8 mouse cellular contexts compared by ENCODE assay signal in the genomic region with DNA sequence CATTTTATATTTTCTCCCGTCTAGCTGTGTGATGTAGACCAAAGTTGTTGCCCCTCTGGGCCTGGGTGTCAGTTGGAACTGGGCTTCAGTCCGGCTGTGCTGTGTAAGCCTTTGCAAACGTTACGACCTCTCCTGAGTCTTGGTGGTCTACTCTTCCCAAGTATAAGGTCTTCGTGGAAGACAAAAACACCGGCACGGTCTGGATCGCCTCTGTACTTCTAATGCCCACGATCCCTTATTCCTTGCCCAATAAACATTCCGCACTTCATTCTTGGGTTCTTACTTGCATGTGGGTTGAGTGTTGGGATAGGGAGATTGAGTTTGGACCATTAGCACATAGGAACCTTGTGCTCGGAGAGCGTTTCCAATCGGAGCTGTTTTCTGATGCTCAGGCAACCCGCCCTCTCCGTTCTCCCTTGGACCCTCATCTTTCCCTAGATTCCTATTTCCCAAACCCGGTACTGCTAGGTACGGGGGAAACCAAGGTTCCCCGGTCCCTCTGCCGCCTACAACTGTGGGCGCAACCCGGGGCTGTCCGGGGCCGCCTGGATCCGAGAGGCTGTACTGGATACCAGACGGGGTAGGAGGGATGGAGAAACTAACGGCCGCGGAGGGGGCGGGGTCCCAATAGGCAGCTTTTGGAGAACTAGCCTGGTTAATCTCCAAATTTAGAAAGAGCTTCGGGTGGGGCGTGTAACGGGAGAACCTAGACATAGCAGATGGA. TPM values are rescaled to one million over a fixed set of nuclear protein-coding genes. Genes with fewer than 3 reads are reported as not detected.
DNase-seq lines count a peak whose midpoint lies in the region; ATAC-seq and TF ChIP-seq lines count a peak whose summit lies in the region.

No protein-coding gene starts in this region.

- TF ChIP-seq POLR2A in lung, adult 2 months (IDR thresholded peaks at IDR 0.05; ENCODE audit: borderline replicate concordance, extremely low read depth, low read depth, low read length): no peak

- no peaks in the 10 kb centered on the region for H3K9me3 ChIP-seq in lung, embryonic 15.5 days
- no peaks in the 10 kb centered on the region for H3K9me3 ChIP-seq in hindbrain, embryonic 12.5 days (replicated peaks)
- no peaks in the 10 kb centered on the region for H3K9me3 ChIP-seq in midbrain, embryonic 15.5 days

- peak; percentile 48 for DNase-seq in cerebellum, adult 8-10 months
- no peak for DNase-seq in cerebellum, adult 11 months
- no peak for DNase-seq in lung, adult 2 months
- DNase-seq in spleen, adult 18-20 months: no peak
- DNase-seq in adrenal gland, postnatal 4 days (ENCODE audit: low spot score in 2 of 2): no peak

- 10% methylated on average over 32 of the region's 32 CpGs for WGBS in lung, embryonic 15.5 days
- 23% methylated on average over 32 of the region's 32 CpGs for WGBS in lung, adult 2 months
- 10% methylated on average over 32 of the region's 32 CpGs for WGBS in hindbrain, embryonic 12.5 days
- 7% methylated on average over 32 of the region's 32 CpGs for WGBS in midbrain, embryonic 15.5 days

- H3K27ac ChIP-seq in lung, embryonic 15.5 days: no peak overlapping the region
- H3K27ac ChIP-seq in hindbrain, embryonic 12.5 days: no peak overlapping the region
- H3K27ac ChIP-seq in midbrain, embryonic 15.5 days: no peak overlapping the region

- peak overlapping the region; percentile 94 for H3K4me2 ChIP-seq in lung, embryonic 15.5 days
- peak overlapping the region; percentile 82 for H3K4me2 ChIP-seq in hindbrain, embryonic 12.5 days (replicated peaks)
- peak overlapping the region; percentile 91 for H3K4me2 ChIP-seq in midbrain, embryonic 15.5 days

- H3K27me3 ChIP-seq in lung, embryonic 15.5 days: peaks cover 69% of the 10 kb centered on the region
- H3K27me3 ChIP-seq in hindbrain, embryonic 12.5 days: peaks cover 67% of the 10 kb centered on the region
- H3K27me3 ChIP-seq in midbrain, embryonic 15.5 days (replicated peaks): peaks cover 31% of the 10 kb centered on the region

- no peak for ATAC-seq in lung, embryonic 15.5 days (ENCODE audit: borderline replicate concordance, extremely low read depth, low FRiP score, low TSS enrichment)
- ATAC-seq in hindbrain, embryonic 12.5 days (ENCODE audit: low FRiP score): no peak
- ATAC-seq in midbrain, embryonic 15.5 days (replicated peaks): no peak

- H3K4me3 ChIP-seq in lung, embryonic 15.5 days: peak overlapping the region; percentile 85
- no peak overlapping the region for H3K4me3 ChIP-seq in lung, adult 2 months (replicated peaks; ENCODE audit: extremely low read depth, low read depth, low read length)
- peak overlapping the region; percentile 81 for H3K4me3 ChIP-seq in hindbrain, embryonic 12.5 days
- peak overlapping the region; percentile 51 for H3K4me3 ChIP-seq in midbrain, embryonic 15.5 days

- TF ChIP-seq CTCF in lung, adult 2 months (IDR thresholded peaks at IDR 0.05; ENCODE audit: insufficient read depth, low read length): no peak

- no peaks in the 10 kb centered on the region for H3K36me3 ChIP-seq in lung, embryonic 15.5 days
- H3K36me3 ChIP-seq in hindbrain, embryonic 12.5 days: no peaks in the 10 kb centered on the region
- H3K36me3 ChIP-seq in midbrain, embryonic 15.5 days (replicated peaks): no peaks in the 10 kb centered on the region

- 0 out of 2 replicates have a peak overlapping the region, but pooled peaks have one; percentile 31 for H3K9ac ChIP-seq in lung, embryonic 15.5 days
- peak overlapping the region; percentile 96 for H3K9ac ChIP-seq in hindbrain, embryonic 12.5 days
- peak overlapping the region; percentile 62 for H3K9ac ChIP-seq in midbrain, embryonic 15.5 days

- peaks cover 39% of the 10 kb centered on the region for H3K4me1 ChIP-seq in lung, embryonic 15.5 days
- H3K4me1 ChIP-seq in lung, adult 2 months (ENCODE audit: control insufficient read depth, insufficient read depth, low read length): peaks cover 4% of the 10 kb centered on the region; the same call in 1 of the 2 replicates
- peaks cover 41% of the 10 kb centered on the region for H3K4me1 ChIP-seq in hindbrain, embryonic 12.5 days
- H3K4me1 ChIP-seq in midbrain, embryonic 15.5 days: peaks cover 68% of the 10 kb centered on the region

RNA-seq across cellular contexts. Expression of gene Zfp580, which starts 2.3 kb away (rescaled TPM):
- 29.2 and 30.0 TPM in 2 replicates for polyA plus RNA-seq in lung, embryonic 15.5 days (2015; fragmentation: Nextera tagmentation; extraction: Ambion mirVana)
- polyA plus RNA-seq in lung, adult 2 months (2012; rRNA removed): 36.0 and 37.9 TPM in 2 replicates
- polyA plus RNA-seq in hindbrain, embryonic 12.5 days (2016; fragmentation: Nextera tagmentation; extraction: Ambion mirVana): 45.4 and 51.8 TPM in 2 replicates
- 106 and 110 TPM in 2 replicates for polyA plus RNA-seq in midbrain, embryonic 15.5 days (2015; fragmentation: Nextera tagmentation; extraction: Ambion mirVana)
- total RNA-seq in adrenal gland, postnatal 4 days (2021): 10 to 100 TPM; 19.9 to 23.6 TPM

RNA-seq across cellular contexts. Expression of gene U2af2, which starts 8.3 kb away (rescaled TPM):
- 147 and 150 TPM in 2 replicates for polyA plus RNA-seq in lung, embryonic 15.5 days (2015; fragmentation: Nextera tagmentation; extraction: Ambion mirVana)
- 145 and 189 TPM in 2 replicates for polyA plus RNA-seq in lung, adult 2 months (2012; rRNA removed)
- 136 and 138 TPM in 2 replicates for polyA plus RNA-seq in hindbrain, embryonic 12.5 days (2016; fragmentation: Nextera tagmentation; extraction: Ambion mirVana)
- polyA plus RNA-seq in midbrain, embryonic 15.5 days (2015; fragmentation: Nextera tagmentation; extraction: Ambion mirVana): 103 and 107 TPM in 2 replicates
- total RNA-seq in adrenal gland, postnatal 4 days (2021): 100 to 1,000 TPM; 207 to 230 TPM

RNA-seq across cellular contexts. Expression of gene Zfp784, which starts 15.4 kb away (rescaled TPM):
- 4.9 and 5.0 TPM in 2 replicates for polyA plus RNA-seq in lung, embryonic 15.5 days (2015; fragmentation: Nextera tagmentation; extraction: Ambion mirVana)
- polyA plus RNA-seq in lung, adult 2 months (2012; rRNA removed): 5.2 and 6.9 TPM in 2 replicates
- 6.1 and 6.9 TPM in 2 replicates for polyA plus RNA-seq in hindbrain, embryonic 12.5 days (2016; fragmentation: Nextera tagmentation; extraction: Ambion mirVana)
- polyA plus RNA-seq in midbrain, embryonic 15.5 days (2015; fragmentation: Nextera tagmentation; extraction: Ambion mirVana): 12.3 and 13.5 TPM in 2 replicates
- total RNA-seq in adrenal gland, postnatal 4 days (2021): 1 to 10 TPM; 7.0 to 7.1 TPM

RNA-seq across cellular contexts. Expression of gene 4632433K11Rik, which starts 19.7 kb away (rescaled TPM):
- not detected in 2 replicates for polyA plus RNA-seq in lung, embryonic 15.5 days (2015; fragmentation: Nextera tagmentation; extraction: Ambion mirVana)
- polyA plus RNA-seq in lung, adult 2 months (2012; rRNA removed): not detected in 2 replicates
- polyA plus RNA-seq in hindbrain, embryonic 12.5 days (2016; fragmentation: Nextera tagmentation; extraction: Ambion mirVana): 0.44 TPM in 1 of 2 replicates, not detected in the other
- not detected in 2 replicates for polyA plus RNA-seq in midbrain, embryonic 15.5 days (2015; fragmentation: Nextera tagmentation; extraction: Ambion mirVana)
- total RNA-seq in adrenal gland, postnatal 4 days (2021): not detected

RNA-seq across cellular contexts. Expression of gene Epn1, which starts 26.4 kb away (rescaled TPM):
- 55.1 and 60.5 TPM in 2 replicates for polyA plus RNA-seq in lung, embryonic 15.5 days (2015; fragmentation: Nextera tagmentation; extraction: Ambion mirVana)
- 151 and 160 TPM in 2 replicates for polyA plus RNA-seq in lung, adult 2 months (2012; rRNA removed)
- polyA plus RNA-seq in hindbrain, embryonic 12.5 days (2016; fragmentation: Nextera tagmentation; extraction: Ambion mirVana): 74.5 and 79.6 TPM in 2 replicates
- 119 and 124 TPM in 2 replicates for polyA plus RNA-seq in midbrain, embryonic 15.5 days (2015; fragmentation: Nextera tagmentation; extraction: Ambion mirVana)
- 100 to 1,000 TPM; 166 to 167 TPM for total RNA-seq in adrenal gland, postnatal 4 days (2021)

Comparison
In these comparisons a context has a peak if more than half of its experiments do, and no peak if none do; other contexts are left out.
1. H3K9ac ChIP-seq: peak in every context shown above with its lines; median percentile 96 in hindbrain, embryonic 12.5 days; 62 in midbrain, embryonic 15.5 days; 31 in lung, embryonic 15.5 days.